Mouse (Mus musculus) C2C12 (cell line): Measurements from ENCODE around the gene Slc25a30.

Experiments
- CEBPB ChIP-seq: IDR thresholded peaks from one replicate; pipeline ENCODE4 v1.6.1; 2011; ENCODE audit warnings: low read depth, mild to moderate bottlenecking, control low read depth, moderate library complexity
- CTCF ChIP-seq: IDR thresholded peaks from one replicate; pipeline ENCODE4 v1.5.1; 2011; ENCODE audit not compliant: control insufficient read depth, insufficient read depth, insufficient read length
- MAX ChIP-seq: IDR thresholded peaks from one replicate; pipeline ENCODE4 v1.6.1; 2011; ENCODE audit warnings: mild to moderate bottlenecking, control low read depth
- MYOG ChIP-seq: IDR thresholded peaks from one replicate; pipeline ENCODE4 v1.6.1; 2011; ENCODE audit not compliant: control insufficient read depth, insufficient read length; ENCODE audit errors: extremely low read depth
- USF1 ChIP-seq: IDR thresholded peaks from one replicate; pipeline ENCODE4 v1.6.1; 2011; ENCODE audit warnings: low read depth, mild to moderate bottlenecking, control low read depth, moderate library complexity

- TF ChIP-seq CTCF (no peak), MYOG (no peak), CEBPB (no peak), USF1 (no peak), MAX (no peak)
These were observed 48.0 kb upstream of the Slc25a30 start for GRCm38 (mm10) chr14:75834739-75835381.
